Mouse (Mus musculus) Muller cell, postnatal 12 days (primary cell): ENCODE measurements at regions not wholly inside any gene's neighbourhood (a gene's known extent, or its start where the extent isn't known, plus 50 kb on each side); places are given as distances from the start of the nearest gene placed in this dataset.

Experiments used
- DNase-seq: peaks from one replicate; pipeline ENCODE4 v3.0.0-alpha.2; 2015; ENCODE audit errors: inconsistent ontology term

GRCm38 (mm10) chr6:112119180-112119579 lies 154.4 kb upstream of the Lmcd1 start:
- no peak for DNase-seq

- peak; percentile 43 for DNase-seq
Measured at GRCm38 (mm10) chr6:112133522-112133921, 140.0 kb upstream of the Lmcd1 start.

- DNase-seq: no peak
Measured at GRCm38 (mm10) chr6:112152535-112153364, 120.8 kb upstream of the Lmcd1 start.

- peak; percentile 3 for DNase-seq
Measured at GRCm38 (mm10) chr6:112167487-112167886, 106.1 kb upstream of the Lmcd1 start.

- DNase-seq: no peak
Measured at GRCm38 (mm10) chr6:112176344-112176743, 97.2 kb upstream of the Lmcd1 start.

- DNase-seq: no peak
Measured at GRCm38 (mm10) chr6:112187636-112188035, 85.9 kb upstream of the Lmcd1 start.

- peak; percentile 58 for DNase-seq
Measured at GRCm38 (mm10) chr6:112191032-112191431, 82.5 kb upstream of the Lmcd1 start.

- DNase-seq: peak; percentile 54
Measured at GRCm38 (mm10) chr6:112197445-112197844, 76.1 kb upstream of the Lmcd1 start.

- DNase-seq: peak; percentile 91
Measured at GRCm38 (mm10) chr6:112199241-112199640, 74.3 kb upstream of the Lmcd1 start.

- no peak for DNase-seq
Measured at GRCm38 (mm10) chr6:112202120-112202519, 71.4 kb upstream of the Lmcd1 start.

- DNase-seq: no peak
Measured at GRCm38 (mm10) chr6:112203321-112203720, 70.2 kb upstream of the Lmcd1 start.

- no peak for DNase-seq
Measured at GRCm38 (mm10) chr6:112204956-112205355, 68.6 kb upstream of the Lmcd1 start.

GRCm38 (mm10) chr6:112205420-112205995 lies 68.0 kb upstream of the Lmcd1 start:
- no peak for DNase-seq

GRCm38 (mm10) chr6:112207229-112207628 lies 66.3 kb upstream of the Lmcd1 start:
- DNase-seq: peak; percentile 57

GRCm38 (mm10) chr6:112210238-112210950 lies 63.2 kb upstream of the Lmcd1 start:
- peak; percentile 91 for DNase-seq

- no peak for DNase-seq
Measured at GRCm38 (mm10) chr6:112216868-112217267, 56.7 kb upstream of the Lmcd1 start.

GRCm38 (mm10) chr6:112218248-112218647 lies 55.3 kb upstream of the Lmcd1 start:
- no peak for DNase-seq

GRCm38 (mm10) chr6:112219641-112220040 lies 53.9 kb upstream of the Lmcd1 start:
- peak; percentile 40 for DNase-seq

- peak; percentile 54 for DNase-seq
Measured at GRCm38 (mm10) chr6:112220149-112220548, 53.4 kb upstream of the Lmcd1 start.

- peak; percentile 75 for DNase-seq
Measured at GRCm38 (mm10) chr6:112221373-112221772, 52.2 kb upstream of the Lmcd1 start.

GRCm38 (mm10) chr6:112223325-112223724 lies 50.2 kb upstream of the Lmcd1 start:
- no peak for DNase-seq
